Mouse (Mus musculus) lung, postnatal 0 days (tissue): ENCODE measurements at regions not wholly inside any gene's neighbourhood (a gene's known extent, or its start where the extent isn't known, plus 50 kb on each side); places are given as distances from the start of the nearest gene placed in this dataset.

Source experiments
- ATAC-seq: fragments of 200-750 bp; cut with Nextera tagmentation; 2 replicates; pipeline ENCODE4 v1.8.0; 2017; ENCODE audit warnings: moderate library complexity
- DNase-seq: peaks from one replicate; pipeline ENCODE4 v3.0.0-alpha.2; 2016; ENCODE audit warnings: low spot score
- H3K27ac ChIP-seq: fragments of 300-500 bp; sonication (generic); 2 replicates; pipeline ENCODE4 v1.5.1; 2014; ENCODE audit warnings: antibody characterized with exemption, mild to moderate bottlenecking, low read length, mixed read lengths
- H3K27me3 ChIP-seq: fragments of 300-500 bp; sonication (generic); replicated peaks from 2 replicates; pipeline ENCODE4 v1.6.1; 2014; ENCODE audit warnings: low read length, mixed read lengths; ENCODE audit not compliant: insufficient read depth
- H3K36me3 ChIP-seq: fragments of 300-500 bp; sonication (generic); 2 replicates; pipeline ENCODE4 v1.6.1; 2014; ENCODE audit warnings: low read length, mixed read lengths; ENCODE audit not compliant: insufficient read depth
- H3K4me1 ChIP-seq: fragments of 300-500 bp; sonication (generic); 2 replicates; pipeline ENCODE4 v1.6.1; 2014; ENCODE audit warnings: antibody characterized with exemption, low read depth, low read length, mixed read lengths; ENCODE audit not compliant: insufficient read depth
- H3K4me2 ChIP-seq: fragments of 300-500 bp; sonication (generic); replicated peaks from 2 replicates; pipeline ENCODE4 v1.6.1; 2014; ENCODE audit warnings: low read depth, mild to moderate bottlenecking, low read length, moderate library complexity, mixed read lengths
- H3K4me3 ChIP-seq: fragments of 300-500 bp; sonication (generic); 2 replicates; pipeline ENCODE4 v1.5.1; 2014; ENCODE audit warnings: low read depth, low read length
- H3K9ac ChIP-seq: fragments of 300-500 bp; sonication (generic); replicated peaks from 2 replicates; pipeline ENCODE4 v1.6.1; 2014; ENCODE audit warnings: low read depth, mild to moderate bottlenecking
- H3K9me3 ChIP-seq: fragments of 300-500 bp; sonication (generic); 2 replicates; pipeline ENCODE4 v1.6.1; 2016; ENCODE audit warnings: low read length, mixed read lengths
- CTCF ChIP-seq: IDR thresholded peaks from 2 replicates; pipeline ENCODE4 v1.5.1; 2016; ENCODE audit warnings: antibody characterized with exemption, mild to moderate bottlenecking
- EP300 ChIP-seq: IDR thresholded peaks from 2 replicates; pipeline ENCODE4 v1.6.1; 2016; ENCODE audit warnings: antibody characterized with exemption, mild to moderate bottlenecking, control low read depth
- WGBS: fragments of 180-500 bp; shearing (Covaris S2); extraction: QIAGEN DNeasy Blood & Tissue Kit; methylation state at CpG from one replicate; pipeline ENCODE4 v1.1.7; 2014; 5-methylcytosine and 5-hydroxymethylcytosine counted together

DNA sequence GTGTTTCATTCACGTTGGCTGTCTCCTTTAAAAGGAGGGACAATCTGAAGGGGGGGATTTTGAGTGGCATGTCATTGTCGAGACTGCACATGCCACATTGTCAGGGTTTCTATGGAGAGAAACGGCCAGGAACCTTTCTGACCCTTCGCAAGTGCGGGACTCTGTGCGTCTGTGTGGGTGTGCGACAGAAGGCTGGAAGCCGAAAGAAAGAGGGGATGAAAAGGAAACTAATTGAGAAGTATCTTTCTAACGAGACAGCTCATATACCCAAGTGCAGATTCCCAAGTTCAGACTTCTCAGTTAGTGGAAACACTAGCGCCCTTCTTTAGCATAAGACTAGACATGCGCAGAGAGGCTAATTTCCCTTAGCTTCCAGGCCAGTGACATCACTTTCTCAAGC is 421.4 kb downstream of the Gm10295 start:
- no peak for DNase-seq
- Histone ChIP-seq H3K4me2 (peak overlapping the region; percentile 25; the same call in 1 of the 2 replicates), H3K4me1 (no peaks in the 10 kb centered on the region), H3K36me3 (no peaks in the 10 kb centered on the region), H3K27ac (no peak overlapping the region), H3K27me3 (no peaks in the 10 kb centered on the region), H3K9me3 (no peaks in the 10 kb centered on the region), H3K4me3 (no peak overlapping the region), H3K9ac (no peak overlapping the region)
- TF ChIP-seq CTCF (no peak), EP300 (no peak)
- ATAC-seq: no peak
- WGBS: 57% methylated on average over 11 of the region's 11 CpGs

DNA sequence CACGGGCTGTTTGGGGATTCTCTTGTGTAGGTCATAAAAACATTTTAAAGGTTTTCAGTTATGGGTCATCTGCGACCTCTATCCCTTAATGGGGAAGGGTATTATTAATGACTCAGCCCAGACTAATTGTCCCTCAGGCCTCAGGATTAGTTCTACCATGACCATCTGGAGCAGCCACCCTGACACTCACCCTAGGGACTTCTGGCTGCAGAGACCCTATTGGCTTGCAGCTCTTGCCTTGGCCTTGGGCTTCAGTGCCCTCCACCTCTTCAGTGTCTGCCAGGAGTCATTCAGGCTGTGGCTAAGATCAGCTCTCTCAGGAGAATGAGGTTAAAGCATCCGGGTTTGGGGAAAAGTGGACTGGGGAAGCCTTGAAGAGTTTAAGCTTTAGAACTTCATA is 423.3 kb downstream of the Gm10295 start:
- H3K9ac ChIP-seq: no peak overlapping the region
- H3K4me3 ChIP-seq: no peak overlapping the region
- no peak overlapping the region for H3K27ac ChIP-seq
- no peak for ATAC-seq
- WGBS: 90% methylated on average over 3 of the region's 3 CpGs
- DNase-seq: no peak
- no peaks in the 10 kb centered on the region for H3K27me3 ChIP-seq
- no peaks in the 10 kb centered on the region for H3K9me3 ChIP-seq
- H3K36me3 ChIP-seq: no peaks in the 10 kb centered on the region
- no peaks in the 10 kb centered on the region for H3K4me1 ChIP-seq
- TF ChIP-seq EP300 (no peak), CTCF (no peak)
- H3K4me2 ChIP-seq: no peak overlapping the region

DNA sequence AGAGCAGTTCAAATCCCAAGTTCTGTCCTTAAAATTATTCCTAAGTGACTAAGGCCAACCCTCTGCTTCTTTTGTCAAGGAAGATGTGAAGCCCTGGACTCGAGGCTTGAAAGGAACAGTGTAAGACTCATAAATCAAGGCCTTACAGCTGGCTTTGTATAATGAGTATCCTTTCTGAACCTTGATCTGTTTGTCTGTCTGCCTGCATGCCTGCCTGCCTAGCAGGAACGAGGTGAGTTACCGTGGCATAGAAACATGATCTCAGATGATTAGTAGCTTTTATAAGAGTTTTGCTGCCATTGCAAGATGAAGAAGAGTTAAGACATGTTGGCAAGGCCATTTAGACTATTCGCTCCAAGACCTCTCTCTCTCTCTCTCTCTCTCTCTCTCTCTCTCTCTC is 434.3 kb downstream of the Gm10295 start:
- H3K4me1 ChIP-seq: no peaks in the 10 kb centered on the region
- no peak overlapping the region for H3K9ac ChIP-seq
- H3K27me3 ChIP-seq: no peaks in the 10 kb centered on the region
- no peak for DNase-seq
- no peaks in the 10 kb centered on the region for H3K36me3 ChIP-seq
- H3K4me2 ChIP-seq: no peak overlapping the region
- H3K27ac ChIP-seq: no peak overlapping the region
- TF ChIP-seq CTCF (no peak), EP300 (no peak)
- no peak overlapping the region for H3K4me3 ChIP-seq
- no peak for ATAC-seq
- 60% methylated on average over 4 of the region's 4 CpGs for WGBS
- H3K9me3 ChIP-seq: no peaks in the 10 kb centered on the region

DNA sequence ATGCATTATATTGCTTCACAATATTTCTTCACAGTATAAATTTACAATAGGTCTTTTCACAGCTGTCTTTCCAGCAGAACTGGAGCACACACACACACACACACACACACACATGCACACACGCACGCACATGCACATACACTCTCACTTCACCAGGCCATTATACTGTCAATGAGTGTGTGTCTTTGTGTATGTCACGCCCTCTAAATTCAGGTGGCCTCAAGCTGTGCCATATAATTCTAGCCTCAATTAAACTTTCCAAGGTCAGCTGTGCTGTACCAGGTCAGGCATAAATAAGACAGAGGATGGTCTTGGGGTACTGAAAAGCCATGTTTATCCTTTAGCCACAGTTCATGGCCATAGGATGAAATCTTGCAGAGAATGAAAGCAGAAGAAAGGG is 442.4 kb downstream of the Gm10295 start:
- Histone ChIP-seq H3K9ac (no peak overlapping the region), H3K4me2 (no peak overlapping the region), H3K27me3 (no peaks in the 10 kb centered on the region), H3K9me3 (no peaks in the 10 kb centered on the region), H3K36me3 (no peaks in the 10 kb centered on the region), H3K27ac (no peak overlapping the region), H3K4me3 (no peak overlapping the region), H3K4me1 (no peaks in the 10 kb centered on the region)
- ATAC-seq (no peak), DNase-seq (no peak)
- TF ChIP-seq EP300 (no peak), CTCF (no peak)
- 83% methylated on average over 3 of the region's 3 CpGs for WGBS

DNA sequence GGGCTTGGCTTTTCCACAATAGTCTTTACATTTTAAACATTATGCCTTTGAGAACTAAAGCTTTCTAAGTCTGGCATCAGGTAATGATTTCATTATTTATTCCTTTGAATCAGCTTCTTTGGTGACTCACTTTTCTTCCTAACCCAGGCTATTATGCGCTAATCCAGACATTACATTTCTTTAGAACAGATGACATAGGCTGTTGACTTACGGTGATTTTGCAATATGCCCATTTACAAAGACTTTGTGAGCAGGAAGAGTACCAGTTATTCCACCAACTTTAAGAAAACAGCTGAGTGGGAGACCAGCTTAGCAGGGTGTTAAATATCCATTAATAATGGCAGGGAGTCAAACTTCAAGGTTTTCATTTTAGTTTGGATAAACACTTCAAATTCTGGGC is 459.6 kb downstream of the Gm10295 start:
- H3K9me3 ChIP-seq: no peaks in the 10 kb centered on the region
- H3K27ac ChIP-seq: no peak overlapping the region
- no peaks in the 10 kb centered on the region for H3K36me3 ChIP-seq
- no peak for TF ChIP-seq EP300
- no peak for TF ChIP-seq CTCF
- no peaks in the 10 kb centered on the region for H3K4me1 ChIP-seq
- no peak overlapping the region for H3K4me3 ChIP-seq
- 75% methylated on average over 2 of the region's 2 CpGs for WGBS
- ATAC-seq: no peak
- DNase-seq: peak; percentile 13
- H3K4me2 ChIP-seq: no peak overlapping the region
- no peaks in the 10 kb centered on the region for H3K27me3 ChIP-seq
- H3K9ac ChIP-seq: no peak overlapping the region

DNA sequence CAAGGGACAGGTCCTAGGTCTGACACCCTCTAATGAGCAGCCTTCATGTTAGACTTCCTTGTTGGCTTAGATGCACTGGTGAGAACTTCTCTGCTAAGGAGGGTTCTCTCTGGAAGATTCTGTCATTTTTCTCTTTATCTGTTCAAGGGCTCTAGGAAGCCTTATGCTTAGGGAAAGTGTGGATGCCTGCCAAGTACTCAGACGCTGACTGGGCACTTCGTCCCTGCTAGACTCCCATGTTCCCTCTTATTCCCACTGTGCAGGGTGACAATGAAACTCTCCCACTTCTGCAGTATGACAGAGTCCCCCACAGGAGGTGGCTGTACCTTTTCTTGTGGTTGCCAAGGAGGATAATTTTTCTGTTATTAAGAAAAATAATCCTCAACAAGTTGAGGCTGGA is 470.8 kb downstream of the Gm10295 start:
- Histone ChIP-seq H3K9ac (no peak overlapping the region), H3K27ac (no peak overlapping the region), H3K4me2 (no peak overlapping the region), H3K4me1 (no peaks in the 10 kb centered on the region), H3K9me3 (no peaks in the 10 kb centered on the region), H3K4me3 (no peak overlapping the region), H3K36me3 (no peaks in the 10 kb centered on the region), H3K27me3 (no peaks in the 10 kb centered on the region)
- ATAC-seq: no peak
- 26% methylated on average over 2 of the region's 2 CpGs for WGBS
- TF ChIP-seq CTCF (no peak), EP300 (no peak)
- no peak for DNase-seq

DNA sequence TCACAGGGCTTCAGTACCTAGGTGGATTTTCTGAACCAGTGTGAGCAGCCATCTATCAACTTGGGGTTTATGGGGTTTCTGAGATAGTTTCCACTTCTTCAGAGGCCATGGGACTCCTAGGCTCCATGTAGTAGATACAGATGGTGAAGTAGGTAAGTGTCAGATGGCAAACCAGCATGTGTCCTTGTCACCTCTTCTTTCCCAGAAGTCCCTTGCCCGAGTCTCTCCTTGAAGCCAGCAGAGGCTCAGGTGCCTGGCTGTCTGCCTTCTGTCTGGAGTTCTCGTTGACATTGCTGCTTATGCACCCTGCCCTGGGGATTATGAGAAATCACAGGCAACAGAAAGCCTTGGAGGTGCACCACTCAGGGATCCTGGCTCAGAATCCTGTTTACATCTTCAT is 476.9 kb downstream of the Gm10295 start:
- TF ChIP-seq CTCF (no peak), EP300 (no peak)
- no peak overlapping the region for H3K4me3 ChIP-seq
- H3K9me3 ChIP-seq: no peaks in the 10 kb centered on the region
- H3K9ac ChIP-seq: no peak overlapping the region
- no peaks in the 10 kb centered on the region for H3K27me3 ChIP-seq
- no peaks in the 10 kb centered on the region for H3K4me1 ChIP-seq
- no peak overlapping the region for H3K27ac ChIP-seq
- ATAC-seq (no peak), DNase-seq (no peak)
- H3K4me2 ChIP-seq: no peak overlapping the region
- no peaks in the 10 kb centered on the region for H3K36me3 ChIP-seq
- 18% methylated on average over 2 of the region's 2 CpGs for WGBS
